14 mouse cellular contexts compared by ENCODE assay signal in genomic region chr16:52262582-52262981, GRCm38 (mm10).
"Had no signal": no experiment of that assay in that cellular context is flagged by ENCODE, and none has a peak within 500 bp of the region (broad histone marks: within the 10 kb centered on the region; RNA-seq: fewer than 3 reads in every experiment).

No protein-coding gene starts in this region.

- H3K4me1 ChIP-seq: limb, embryonic 13.5 days; midbrain, embryonic 10.5 days; midbrain, embryonic 15.5 days; neural tube, embryonic 15.5 days had no signal

- H3K27ac ChIP-seq: layer of hippocampus, adult 2 months; limb, embryonic 13.5 days; liver, embryonic 14.5 days; midbrain, embryonic 10.5 days; midbrain, embryonic 15.5 days; neural tube, embryonic 15.5 days had no signal

- H3K27me3 ChIP-seq: limb, embryonic 13.5 days; midbrain, embryonic 15.5 days; neural tube, embryonic 15.5 days had no signal

- H3K36me3 ChIP-seq: limb, embryonic 13.5 days; midbrain, embryonic 10.5 days; midbrain, embryonic 15.5 days; neural tube, embryonic 15.5 days had no signal

- H3K9me3 ChIP-seq: limb, embryonic 13.5 days; midbrain, embryonic 10.5 days; midbrain, embryonic 15.5 days; neural tube, embryonic 15.5 days had no signal

- ATAC-seq: midbrain, embryonic 15.5 days had no signal

- DNase-seq: kidney, adult 11 months; kidney, postnatal 25 days; left cerebral cortex, postnatal 4 days; lung, adult 18-20 months; right cerebral cortex, postnatal 4 days; spleen, adult 18-20 months; thymus, adult 2 months; thymus, postnatal 25 days had no signal

- H3K9ac ChIP-seq: limb, embryonic 13.5 days; liver, embryonic 14.5 days; midbrain, embryonic 15.5 days; neural tube, embryonic 15.5 days had no signal

- H3K4me3 ChIP-seq: layer of hippocampus, adult 2 months; limb, embryonic 13.5 days; midbrain, embryonic 10.5 days; midbrain, embryonic 15.5 days; neural tube, embryonic 15.5 days had no signal

- H3K4me2 ChIP-seq: limb, embryonic 13.5 days; midbrain, embryonic 15.5 days; neural tube, embryonic 15.5 days had no signal
